Mouse (Mus musculus) CD4-positive, CD25-positive, alpha-beta regulatory T cell, adult 9 weeks (primary cell): ENCODE data around the gene Zfp819. TPM values are rescaled to one million over a fixed set of nuclear protein-coding genes. Genes with fewer than 3 reads are reported as not detected.

Experiments used
- polyA plus RNA-seq: library from polyadenylated mRNA; unstranded; fragments of 100-300 nt; shearing (Covaris generic); gene quantifications from one replicate; pipeline ENCODE4 v1.2.1, GENCODE M21; 2017

Zfp819 gene
- polyA plus RNA-seq: not detected

GRCm38 (mm10) chr7:43606896-43607742 lies at the start of gene Zfp819:
Gene Zfp819 (plus strand): TSS chr7:43607169.

GRCm38 (mm10) chr7:43562006-43562633 lies 44.8 kb upstream of the Zfp819 start, which contains the start of gene Zfp658:
Gene Zfp658 (plus strand): TSS chr7:43562256.

GRCm38 (mm10) chr7:43579440-43580171 lies 27.4 kb upstream of the Zfp819 start, which contains the start of gene Zfp719:
Gene Zfp719 (plus strand): TSS chr7:43579610.

GRCm38 (mm10) chr7:43634500-43634899 lies 27.5 kb downstream of the Zfp819 start, which contains the start of gene Ceacam18:
Gene Ceacam18 (plus strand): TSS chr7:43634707.

GRCm38 (mm10) chr7:43660002-43660401 lies 53.0 kb downstream of the Zfp819 start, which contains the start of gene Siglece:
Gene Siglece (minus strand): TSS chr7:43660161.

Other genes starting within 250 kb of the Zfp819 start
- 0.57 TPM for gene Siglecg, start 199.0 kb upstream of the Zfp819 start, polyA plus RNA-seq
- not detected for gene Lim2, start 179.5 kb upstream of the Zfp819 start, polyA plus RNA-seq
- 110 TPM for gene Nkg7, start 170.1 kb upstream of the Zfp819 start, polyA plus RNA-seq
- not detected for gene Cldnd2, start 166.4 kb upstream of the Zfp819 start, polyA plus RNA-seq
- gene Etfb, start 163.1 kb upstream of the Zfp819 start, polyA plus RNA-seq: 154 TPM
- gene Gm45233, start 163.0 kb upstream of the Zfp819 start, polyA plus RNA-seq: not detected
- 2.9 TPM for gene Vsig10l, start 144.0 kb upstream of the Zfp819 start, polyA plus RNA-seq
- 0.14 TPM for gene Iglon5, start 117.1 kb upstream of the Zfp819 start, polyA plus RNA-seq
- not detected for gene 4931406B18Rik, start 101.2 kb upstream of the Zfp819 start, polyA plus RNA-seq
- gene Cd33, start 62.7 kb upstream of the Zfp819 start, polyA plus RNA-seq: not detected
- gene Zfp658, start 44.9 kb upstream of the Zfp819 start, polyA plus RNA-seq: 8.7 TPM
- 16.0 TPM for gene Zfp719, start 27.6 kb upstream of the Zfp819 start, polyA plus RNA-seq
- gene Ceacam18, start 27.5 kb downstream of the Zfp819 start, polyA plus RNA-seq: not detected
- gene Siglece, start 53.0 kb downstream of the Zfp819 start, polyA plus RNA-seq: 0.93 TPM
- gene Ctu1, start 64.8 kb downstream of the Zfp819 start, polyA plus RNA-seq: 3.1 TPM
- gene Klk14, start 83.2 kb downstream of the Zfp819 start, polyA plus RNA-seq: not detected
- not detected for gene Klk13, start 105.4 kb downstream of the Zfp819 start, polyA plus RNA-seq
- not detected for gene Klk12, start 161.7 kb downstream of the Zfp819 start, polyA plus RNA-seq
- gene Klk11, start 167.4 kb downstream of the Zfp819 start, polyA plus RNA-seq: not detected
- 0.33 TPM for gene Klk10, start 173.9 kb downstream of the Zfp819 start, polyA plus RNA-seq
- gene Klk9, start 184.7 kb downstream of the Zfp819 start, polyA plus RNA-seq: 0.62 TPM
- 141 TPM for gene Klk8, start 190.4 kb downstream of the Zfp819 start, polyA plus RNA-seq
- not detected for gene Klk7, start 204.1 kb downstream of the Zfp819 start, polyA plus RNA-seq
- not detected for gene Klk6, start 217.3 kb downstream of the Zfp819 start, polyA plus RNA-seq
- gene Klk5, start 234.8 kb downstream of the Zfp819 start, polyA plus RNA-seq: not detected